Mouse (Mus musculus): ENCODE measurements around the gene Zfp446. TPM values are rescaled to one million over a fixed set of nuclear protein-coding genes. Genes with fewer than 3 reads are reported as not detected.

Zfp446 gene
- polyA plus RNA-seq, 1 experiment = 10.8 TPM

GRCm38 (mm10) chr7:12980291-12980690 lies 2.6 kb downstream of the Zfp446 start:
- 96% methylated on average over 7 of the region's 7 CpGs for WGBS
- Histone ChIP-seq H3K36me3 (ENCODE audit: control insufficient read depth, insufficient read depth, low read length) (no peaks in the 10 kb centered on the region), H3K27ac (ENCODE audit: control insufficient read depth, insufficient read depth, low read length) (no peak overlapping the region), H3K4me3 (ENCODE audit: control insufficient read depth, insufficient read depth, low read length) (no peak overlapping the region), H3K27me3 (ENCODE audit: control insufficient read depth, insufficient read depth, low read length) (no peaks in the 10 kb centered on the region), H3K4me1 (replicated peaks; ENCODE audit: control insufficient read depth, insufficient read depth, low read length) (peaks cover 16% of the 10 kb centered on the region)
- TF ChIP-seq POLR2A (IDR thresholded peaks at IDR 0.05; ENCODE audit: control insufficient read depth, extremely low read depth, insufficient read depth, low read length, poor library complexity) (no peak), CTCF (IDR thresholded peaks at IDR 0.05; ENCODE audit: borderline replicate concordance, control insufficient read depth, extremely low read depth, insufficient read depth, low read length, poor library complexity) (no peak)
- DNase-seq = no peak

DNA sequence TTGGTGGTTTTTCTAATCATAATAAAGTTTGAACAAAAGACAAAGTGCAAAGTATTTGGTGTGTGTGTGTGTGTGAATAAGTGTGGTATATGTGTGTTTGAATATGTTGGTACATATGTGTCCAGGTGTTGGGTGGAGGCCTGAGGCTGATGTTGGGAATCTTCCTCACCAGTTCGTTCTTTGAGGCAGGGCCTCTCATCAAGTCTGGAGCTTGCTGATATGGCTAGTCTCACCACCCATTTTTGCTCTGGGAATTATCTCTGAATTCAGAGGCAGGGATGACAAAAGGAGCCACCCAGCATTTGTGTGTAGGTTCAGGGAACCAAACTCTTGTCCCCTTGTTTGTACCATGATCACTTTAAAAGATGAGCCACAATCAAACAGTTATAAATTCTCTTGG lies 8.1 kb downstream of the Zfp446 start:
- TF ChIP-seq POLR2A (IDR thresholded peaks at IDR 0.05; ENCODE audit: control insufficient read depth, extremely low read depth, insufficient read depth, low read length, poor library complexity) = no peak
- no peak for TF ChIP-seq CTCF (IDR thresholded peaks at IDR 0.05; ENCODE audit: borderline replicate concordance, control insufficient read depth, extremely low read depth, insufficient read depth, low read length, poor library complexity)
- no peaks in the 10 kb centered on the region for H3K27me3 ChIP-seq (ENCODE audit: control insufficient read depth, insufficient read depth, low read length)
- H3K27ac ChIP-seq (ENCODE audit: control insufficient read depth, insufficient read depth, low read length) = no peak overlapping the region
- no peak for DNase-seq
- WGBS = 96% methylated on average over 1 of the region's 1 CpGs
- H3K36me3 ChIP-seq (ENCODE audit: control insufficient read depth, insufficient read depth, low read length) = no peaks in the 10 kb centered on the region
- H3K4me1 ChIP-seq (replicated peaks; ENCODE audit: control insufficient read depth, insufficient read depth, low read length) = peaks cover 19% of the 10 kb centered on the region
- no peak overlapping the region for H3K4me3 ChIP-seq (ENCODE audit: control insufficient read depth, insufficient read depth, low read length)

GRCm38 (mm10) chr7:12986906-12987305 lies 9.3 kb downstream of the Zfp446 start:
- Histone ChIP-seq H3K4me3 (ENCODE audit: control insufficient read depth, insufficient read depth, low read length) (no peak overlapping the region), H3K4me1 (replicated peaks; ENCODE audit: control insufficient read depth, insufficient read depth, low read length) (peaks cover 19% of the 10 kb centered on the region), H3K27me3 (ENCODE audit: control insufficient read depth, insufficient read depth, low read length) (no peaks in the 10 kb centered on the region), H3K27ac (ENCODE audit: control insufficient read depth, insufficient read depth, low read length) (peak overlapping the region; percentile 29), H3K36me3 (ENCODE audit: control insufficient read depth, insufficient read depth, low read length) (no peaks in the 10 kb centered on the region)
- TF ChIP-seq CTCF (IDR thresholded peaks at IDR 0.05; ENCODE audit: borderline replicate concordance, control insufficient read depth, extremely low read depth, insufficient read depth, low read length, poor library complexity) (no peak), POLR2A (IDR thresholded peaks at IDR 0.05; ENCODE audit: control insufficient read depth, extremely low read depth, insufficient read depth, low read length, poor library complexity) (no peak)
- no peak for DNase-seq
- 93% methylated on average over 8 of the region's 8 CpGs for WGBS

DNA sequence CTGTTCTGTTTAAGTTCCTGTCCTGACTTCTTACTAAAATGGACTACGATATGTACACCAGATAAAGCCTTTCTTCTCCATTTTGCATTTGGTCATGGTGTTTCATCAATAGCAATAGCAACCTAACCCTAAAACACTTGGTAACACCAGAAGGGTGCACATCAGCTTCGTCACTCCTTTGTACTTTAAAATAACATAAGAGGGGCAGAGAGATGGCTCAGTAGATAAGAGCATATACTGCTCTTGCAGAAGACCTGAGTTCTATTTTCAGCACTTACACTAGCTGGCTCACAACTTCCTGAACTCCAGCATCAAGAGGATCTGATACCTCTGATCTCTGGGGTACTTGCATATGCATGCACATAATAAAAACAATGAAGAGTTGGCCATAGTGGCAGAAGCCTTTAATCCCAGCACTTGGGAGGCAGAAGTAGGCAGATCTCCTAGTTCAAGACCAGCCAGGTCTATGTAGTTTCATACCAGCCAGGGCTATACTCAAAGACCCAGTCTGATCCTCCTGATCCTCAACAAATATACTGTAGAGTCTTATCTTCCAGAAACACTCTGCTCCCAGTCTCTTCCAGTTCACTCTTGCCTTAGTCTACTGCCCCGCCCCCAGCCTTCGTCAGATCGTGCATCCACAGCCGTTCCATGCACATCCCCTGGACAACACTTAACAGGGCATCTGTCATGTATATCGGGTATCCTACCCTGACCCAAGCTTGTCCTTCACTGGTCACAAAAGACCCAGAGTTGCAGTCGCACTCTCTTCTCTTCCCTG lies 10.0 kb downstream of the Zfp446 start:
- Histone ChIP-seq H3K4me3 (ENCODE audit: control insufficient read depth, insufficient read depth, low read length) (no peak overlapping the region), H3K27me3 (ENCODE audit: control insufficient read depth, insufficient read depth, low read length) (no peaks in the 10 kb centered on the region), H3K4me1 (replicated peaks; ENCODE audit: control insufficient read depth, insufficient read depth, low read length) (peaks cover 19% of the 10 kb centered on the region), H3K36me3 (ENCODE audit: control insufficient read depth, insufficient read depth, low read length) (no peaks in the 10 kb centered on the region), H3K27ac (ENCODE audit: control insufficient read depth, insufficient read depth, low read length) (peak overlapping the region; percentile 70)
- WGBS = 77% methylated on average over 8 of the region's 8 CpGs
- DNase-seq = no peak
- TF ChIP-seq POLR2A (IDR thresholded peaks at IDR 0.05; ENCODE audit: control insufficient read depth, extremely low read depth, insufficient read depth, low read length, poor library complexity) = no peak
- TF ChIP-seq CTCF (IDR thresholded peaks at IDR 0.05; ENCODE audit: borderline replicate concordance, control insufficient read depth, extremely low read depth, insufficient read depth, low read length, poor library complexity) = no peak

GRCm38 (mm10) chr7:12992222-12992621 lies 14.6 kb downstream of the Zfp446 start:
- H3K27ac ChIP-seq (ENCODE audit: control insufficient read depth, insufficient read depth, low read length) = no peak overlapping the region
- no peaks in the 10 kb centered on the region for H3K36me3 ChIP-seq (ENCODE audit: control insufficient read depth, insufficient read depth, low read length)
- TF ChIP-seq CTCF (IDR thresholded peaks at IDR 0.05; ENCODE audit: borderline replicate concordance, control insufficient read depth, extremely low read depth, insufficient read depth, low read length, poor library complexity) (no peak), POLR2A (IDR thresholded peaks at IDR 0.05; ENCODE audit: control insufficient read depth, extremely low read depth, insufficient read depth, low read length, poor library complexity) (no peak)
- H3K4me3 ChIP-seq (ENCODE audit: control insufficient read depth, insufficient read depth, low read length) = no peak overlapping the region
- DNase-seq = peak; percentile 55
- H3K27me3 ChIP-seq (ENCODE audit: control insufficient read depth, insufficient read depth, low read length) = no peaks in the 10 kb centered on the region
- WGBS = 2% methylated on average over 3 of the region's 3 CpGs
- H3K4me1 ChIP-seq (replicated peaks; ENCODE audit: control insufficient read depth, insufficient read depth, low read length) = peaks cover 13% of the 10 kb centered on the region

GRCm38 (mm10) chr7:12993148-12993547 lies 15.5 kb downstream of the Zfp446 start:
- WGBS = 94% methylated on average over 10 of the region's 10 CpGs
- TF ChIP-seq CTCF (IDR thresholded peaks at IDR 0.05; ENCODE audit: borderline replicate concordance, control insufficient read depth, extremely low read depth, insufficient read depth, low read length, poor library complexity) (no peak), POLR2A (IDR thresholded peaks at IDR 0.05; ENCODE audit: control insufficient read depth, extremely low read depth, insufficient read depth, low read length, poor library complexity) (no peak)
- Histone ChIP-seq H3K4me3 (ENCODE audit: control insufficient read depth, insufficient read depth, low read length) (no peak overlapping the region), H3K4me1 (replicated peaks; ENCODE audit: control insufficient read depth, insufficient read depth, low read length) (peaks cover 8% of the 10 kb centered on the region), H3K27ac (ENCODE audit: control insufficient read depth, insufficient read depth, low read length) (no peak overlapping the region), H3K27me3 (ENCODE audit: control insufficient read depth, insufficient read depth, low read length) (no peaks in the 10 kb centered on the region), H3K36me3 (ENCODE audit: control insufficient read depth, insufficient read depth, low read length) (no peaks in the 10 kb centered on the region)
- no peak for DNase-seq
